Mouse (Mus musculus) spleen, adult 18-20 months (tissue): ENCODE results near the gene Rsrc2.
A peak's percentile ranks its signal among the peaks of the same experiment; 100 is the strongest.
"Not testable (repeated sequence)": the region's sequence is repeated elsewhere in the genome, so short reads cannot be mapped to it uniquely, and the experiment has no call there.

Experiments
- DNase-seq, 2 experiments: peaks; one replicate each; pipeline ENCODE4 v3.0.0; 2022; ENCODE audit warnings: mixed read lengths in 2 of 2

The Rsrc2 gene

GRCm38 (mm10) chr5:123749065-123750064 lies at the start of gene Rsrc2, which contains the start of gene Kntc1:
Gene Rsrc2 (minus strand): TSS chr5:123749414.
Gene Kntc1 (plus strand): TSS chr5:123749716.
- DNase-seq: peak; percentile 97 to 98

GRCm38 (mm10) chr5:123793081-123793480 lies 43.9 kb upstream of the Rsrc2 start:
- no peak for DNase-seq

DNA sequence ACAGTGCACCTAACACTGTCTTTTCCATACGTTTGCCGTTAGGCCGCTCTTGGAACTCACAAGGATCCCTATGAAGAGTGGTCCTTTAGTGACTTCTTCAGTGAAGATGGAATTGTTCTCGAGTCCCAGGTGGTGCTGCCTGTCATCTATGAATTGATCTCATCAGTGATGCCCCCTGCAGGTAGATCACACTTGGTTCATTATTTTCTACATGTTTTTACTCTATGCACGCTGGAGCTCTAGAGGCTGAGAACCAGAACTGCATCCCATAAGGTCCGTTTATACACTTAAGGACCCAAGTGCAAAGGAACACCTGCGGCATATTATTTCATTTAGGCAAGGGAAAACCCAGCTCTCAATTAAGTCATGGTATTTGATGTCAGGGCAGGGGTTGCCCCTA lies 39.8 kb upstream of the Rsrc2 start:
- DNase-seq: no peak

DNA sequence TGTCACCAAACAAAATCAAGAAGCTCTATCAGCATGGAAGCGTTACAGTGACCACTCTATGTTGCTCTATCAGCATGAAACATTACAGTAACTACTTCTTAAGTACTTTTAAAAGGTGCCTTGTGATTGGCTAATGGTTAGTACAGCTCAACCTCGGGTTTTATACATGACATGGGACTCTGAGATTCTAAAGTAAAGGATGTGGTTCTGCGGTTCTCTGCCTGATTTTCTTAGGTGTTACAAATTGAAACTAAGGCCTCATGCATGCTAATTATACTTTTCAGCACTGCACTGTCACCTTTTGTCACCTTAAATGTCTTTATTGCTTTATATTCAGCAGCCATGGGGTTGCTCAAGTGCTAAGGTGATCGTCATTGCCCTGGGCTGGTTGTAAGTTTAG lies 32.6 kb upstream of the Rsrc2 start:
- DNase-seq: no peak

GRCm38 (mm10) chr5:123780716-123781115 lies 31.5 kb upstream of the Rsrc2 start:
- no peak for DNase-seq

GRCm38 (mm10) chr5:123773441-123773840 lies 24.2 kb upstream of the Rsrc2 start:
- DNase-seq: no peak

DNA sequence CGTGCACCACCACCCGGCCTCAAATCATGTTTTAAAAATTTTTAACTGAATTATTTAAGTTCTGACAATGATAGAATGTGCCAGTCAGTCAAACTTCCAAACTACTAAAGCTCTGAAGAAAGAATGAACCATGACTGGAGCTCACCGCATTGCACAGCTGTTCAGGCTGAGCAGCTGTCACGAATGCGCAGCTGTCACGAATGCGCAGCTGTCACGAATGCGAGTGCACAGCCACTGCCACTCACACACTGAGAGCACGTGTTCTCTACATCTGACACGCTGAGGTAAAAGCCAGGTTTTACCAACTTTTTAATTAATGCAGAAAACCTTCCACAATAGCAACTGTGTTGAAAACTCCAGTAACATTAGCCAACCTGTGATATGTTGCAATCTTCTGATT lies 17.2 kb upstream of the Rsrc2 start:
- DNase-seq: not testable (repeated sequence)

GRCm38 (mm10) chr5:123765506-123765905 lies 16.3 kb upstream of the Rsrc2 start:
- DNase-seq: no peak

- DNase-seq: no peak
Observed at GRCm38 (mm10) chr5:123748339-123749064, 712 bp downstream of the Rsrc2 start.

DNA sequence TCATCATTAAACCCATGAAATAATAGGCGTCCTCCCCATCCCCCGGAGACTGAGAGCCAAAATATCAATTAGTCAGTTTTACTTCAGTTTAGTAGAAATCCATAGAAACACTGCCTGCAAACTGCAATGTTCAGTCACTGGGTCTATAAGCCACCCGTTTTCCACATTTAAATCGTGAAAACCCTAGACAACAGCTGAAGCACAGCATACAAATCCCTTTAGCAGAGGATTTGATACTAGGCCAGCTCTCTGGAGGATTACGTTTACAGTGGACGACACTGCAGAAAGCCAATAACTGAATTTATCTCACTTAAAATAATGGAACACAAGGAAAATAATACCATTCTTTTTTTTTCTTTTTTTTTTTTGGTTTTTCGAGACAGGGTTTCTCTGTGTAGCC lies 1.6 kb downstream of the Rsrc2 start:
- no peak for DNase-seq

- no peak for DNase-seq
Observed at GRCm38 (mm10) chr5:123746253-123746652, 3.0 kb downstream of the Rsrc2 start.

GRCm38 (mm10) chr5:123744358-123744757 lies 4.9 kb downstream of the Rsrc2 start:
- no peak for DNase-seq

GRCm38 (mm10) chr5:123730981-123731380 lies 18.2 kb downstream of the Rsrc2 start:
- DNase-seq: no peak

DNA sequence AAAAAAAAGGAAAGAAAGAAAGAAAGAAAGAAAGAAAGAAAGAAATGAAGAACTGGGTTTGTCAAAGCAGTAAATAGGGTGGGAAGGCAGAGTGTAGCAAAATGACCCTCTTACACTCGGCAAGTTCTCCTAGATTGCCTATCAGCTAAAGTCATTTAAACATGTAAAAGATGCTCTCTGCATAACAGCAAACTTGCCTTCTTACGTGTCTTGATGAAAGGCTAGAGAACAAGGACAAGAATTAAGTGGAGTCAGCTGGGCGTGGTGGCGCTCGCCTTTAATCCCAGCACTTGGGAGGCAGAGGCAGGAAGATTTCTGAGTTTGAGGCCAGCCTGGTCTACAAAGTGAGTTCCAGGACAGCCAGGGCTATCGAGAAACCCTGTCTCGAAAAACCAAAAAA lies 25.4 kb downstream of the Rsrc2 start:
- not testable (repeated sequence) for DNase-seq

GRCm38 (mm10) chr5:123720328-123721311 lies 28.6 kb downstream of the Rsrc2 start, which contains the start of gene Zcchc8:
Gene Zcchc8 (minus strand): TSS chr5:123721100.
- peak; percentile 86 to 91 for DNase-seq

GRCm38 (mm10) chr5:123714622-123715021 lies 34.6 kb downstream of the Rsrc2 start:
- no peak for DNase-seq

GRCm38 (mm10) chr5:123713782-123714181 lies 35.4 kb downstream of the Rsrc2 start:
- DNase-seq: no peak

GRCm38 (mm10) chr5:123709571-123709970 lies 39.6 kb downstream of the Rsrc2 start:
- no peak for DNase-seq

- DNase-seq: no peak
Observed at GRCm38 (mm10) chr5:123708598-123708997, 40.6 kb downstream of the Rsrc2 start.

- DNase-seq: peak; percentile 10 to 19
Observed at GRCm38 (mm10) chr5:123700625-123701024, 48.6 kb downstream of the Rsrc2 start.

DNA sequence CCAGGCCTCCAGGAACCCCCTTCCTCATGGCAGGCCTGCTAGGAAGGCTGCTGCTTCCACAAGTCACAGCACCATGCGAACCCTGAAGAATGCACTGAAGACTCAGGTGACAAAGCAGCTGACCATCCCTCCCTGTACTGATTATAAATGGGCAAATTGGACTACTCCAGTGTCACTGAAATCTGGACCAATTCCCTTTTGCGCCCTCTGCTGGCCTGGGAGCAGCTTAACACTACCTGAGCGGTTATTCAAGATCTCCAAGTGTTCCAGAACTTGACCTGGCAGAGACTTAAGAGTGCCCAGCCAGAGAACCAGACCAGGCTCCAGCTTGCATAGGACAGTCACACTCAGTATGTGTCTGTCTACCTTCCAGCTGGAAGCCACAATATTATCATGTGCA lies 50.0 kb downstream of the Rsrc2 start:
- DNase-seq: peak; percentile 12 to 73

DNA sequence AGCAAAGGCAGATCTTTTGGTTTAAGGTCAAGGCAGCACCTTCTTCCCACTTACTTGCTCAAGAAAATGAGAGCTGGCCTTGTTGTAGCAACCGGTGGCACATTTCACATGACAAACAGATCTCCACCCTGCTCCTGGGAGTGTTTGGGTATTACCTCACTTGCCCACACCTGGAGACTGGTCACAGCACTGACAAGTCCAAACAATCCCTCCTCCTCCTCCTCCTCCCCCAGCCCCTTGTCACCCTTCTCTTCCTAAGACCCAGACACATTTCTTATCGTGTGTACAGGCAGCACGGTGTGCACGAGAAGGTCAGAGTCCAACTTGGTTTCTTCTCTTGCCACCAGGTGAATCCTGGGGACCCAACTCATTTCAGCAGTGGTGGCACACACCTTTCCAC lies 52.3 kb downstream of the Rsrc2 start:
- DNase-seq: no peak
